Mouse (Mus musculus): ENCODE results near the gene Fdx1. TPM values are rescaled to one million over a fixed set of nuclear protein-coding genes. Genes with fewer than 3 reads are reported as not detected.

Fdx1 gene
- polyA plus RNA-seq, 1 experiment from 2014 or later: 126 TPM

GRCm38 (mm10) chr9:51908255-51908654 is 55.1 kb downstream of the Fdx1 start:
- H3K4me3 ChIP-seq (ENCODE audit: low read depth, low read length): no peak overlapping the region
- no peak overlapping the region for H3K9ac ChIP-seq (ENCODE audit: low read depth, low read length)
- H3K9me3 ChIP-seq (ENCODE audit: control insufficient read depth): no peaks in the 10 kb centered on the region
- WGBS: 71% methylated on average over 3 of the region's 3 CpGs
- no peak for ATAC-seq
- no peak overlapping the region for H3K4me2 ChIP-seq (replicated peaks; ENCODE audit: low read depth)
- H3K36me3 ChIP-seq (ENCODE audit: control insufficient read depth, insufficient read depth): no peaks in the 10 kb centered on the region
- H3K27me3 ChIP-seq (replicated peaks; ENCODE audit: control insufficient read depth, insufficient read depth, low read length): no peaks in the 10 kb centered on the region
- H3K4me1 ChIP-seq (replicated peaks; ENCODE audit: control insufficient read depth, insufficient read depth, low read length): no peaks in the 10 kb centered on the region
- H3K27ac ChIP-seq (ENCODE audit: low read depth, low read length): no peak overlapping the region
- TF ChIP-seq CTCF (IDR thresholded peaks at IDR 0.05; ENCODE audit: low read depth): no peak

GRCm38 (mm10) chr9:51906938-51907337 is 56.4 kb downstream of the Fdx1 start:
- H3K4me2 ChIP-seq (replicated peaks; ENCODE audit: low read depth): no peak overlapping the region
- no peaks in the 10 kb centered on the region for H3K4me1 ChIP-seq (replicated peaks; ENCODE audit: control insufficient read depth, insufficient read depth, low read length)
- no peak overlapping the region for H3K4me3 ChIP-seq (ENCODE audit: low read depth, low read length)
- no peak for ATAC-seq
- H3K9ac ChIP-seq (ENCODE audit: low read depth, low read length): no peak overlapping the region
- H3K27ac ChIP-seq (ENCODE audit: low read depth, low read length): no peak overlapping the region
- WGBS: 80% methylated on average over 8 of the region's 8 CpGs
- H3K36me3 ChIP-seq (ENCODE audit: control insufficient read depth, insufficient read depth): no peaks in the 10 kb centered on the region
- no peak for TF ChIP-seq CTCF (IDR thresholded peaks at IDR 0.05; ENCODE audit: low read depth)
- no peaks in the 10 kb centered on the region for H3K27me3 ChIP-seq (replicated peaks; ENCODE audit: control insufficient read depth, insufficient read depth, low read length)
- H3K9me3 ChIP-seq (ENCODE audit: control insufficient read depth): no peaks in the 10 kb centered on the region

Other genes starting within 250 kb of the Fdx1 start
- gene Arhgap20, start 198.2 kb downstream of the Fdx1 start, polyA plus RNA-seq (2015; fragmentation: Nextera tagmentation; extraction: Ambion mirVana): 2.2 and 2.3 TPM in 2 replicates
- gene Rdx, start 83.6 kb upstream of the Fdx1 start, polyA plus RNA-seq (2015; fragmentation: Nextera tagmentation; extraction: Ambion mirVana): 31.3 and 34.9 TPM in 2 replicates
- 0.95 and 1.1 TPM in 2 replicates for gene Zc3h12c, start 205.0 kb upstream of the Fdx1 start, polyA plus RNA-seq (2015; fragmentation: Nextera tagmentation; extraction: Ambion mirVana)